Mouse (Mus musculus) lung, adult 10 weeks (tissue): ENCODE measurements around the gene 2200002J24Rik. TPM values are rescaled to one million over a fixed set of nuclear protein-coding genes. Genes with fewer than 3 reads are reported as not detected.

ENCODE experiments used
- polyA plus RNA-seq: library from polyadenylated mRNA; stranded (reverse); fragments of 350-450 nt; fragmentation: Illumina TruSeq; extraction: RNeasy Lipid Tissue Mini Kit (QIAGEN cat#74804); gene quantifications from one replicate; pipeline ENCODE4 v1.2.3, GENCODE M21; 2014; ENCODE audit warnings: low read depth, low replicate concordance; ENCODE audit not compliant: insufficient read depth

The 2200002J24Rik gene
- polyA plus RNA-seq: not detected

DNA sequence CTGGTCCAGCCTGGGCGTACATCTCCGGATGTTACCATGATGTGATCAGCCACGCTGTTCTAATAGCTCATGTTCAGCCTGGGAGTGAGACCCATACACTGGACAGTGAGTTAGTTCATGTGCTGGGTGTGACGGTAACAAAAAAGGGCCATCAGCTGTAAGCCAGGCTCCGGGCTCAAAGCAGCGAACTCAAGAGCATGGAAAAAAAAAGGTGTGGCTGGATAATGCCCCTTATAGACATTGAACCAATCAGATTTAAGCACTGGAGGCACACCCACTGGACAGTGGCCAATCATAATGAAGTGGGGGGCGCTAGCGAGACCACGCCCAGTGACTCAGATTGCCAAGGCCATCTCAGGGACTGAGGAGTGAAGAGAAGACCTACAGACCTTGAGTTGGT lies at the start of gene 2200002J24Rik:
Gene 2200002J24Rik, plus strand, starts transcription at position 338 of the 400 bp plus-strand sequence.

GRCm38 (mm10) chr7:30649591-30650540 lies 48.9 kb upstream of the 2200002J24Rik start, which contains the start of gene Rbm42:
TSS of gene Rbm42 (minus strand) at chr7:30650317.

GRCm38 (mm10) chr7:30664529-30665200 lies 34.1 kb upstream of the 2200002J24Rik start, which contains the start of gene Haus5:
TSS of gene Haus5 (minus strand) at chr7:30664994.

GRCm38 (mm10) chr7:30671480-30671879 lies 27.2 kb upstream of the 2200002J24Rik start, which contains the start of gene Pmis2:
TSS of gene Pmis2 (minus strand) at chr7:30671605.

GRCm38 (mm10) chr7:30711942-30712341 lies 13.2 kb downstream of the 2200002J24Rik start, which contains the start of gene Atp4a:
TSS of gene Atp4a (plus strand) at chr7:30712209.

GRCm38 (mm10) chr7:30729396-30730063 lies 30.8 kb downstream of the 2200002J24Rik start, which contains the start of gene Tmem147:
TSS of gene Tmem147 (minus strand) at chr7:30729540.

GRCm38 (mm10) chr7:30743617-30744016 lies 44.9 kb downstream of the 2200002J24Rik start, which contains the start of gene Gapdhs:
TSS of gene Gapdhs (minus strand) at chr7:30743681.

Other genes starting within 250 kb of the 2200002J24Rik start
- gene Kirrel2, start 241.2 kb upstream of the 2200002J24Rik start, polyA plus RNA-seq: not detected
- not detected for gene Nphs1, start 240.6 kb upstream of the 2200002J24Rik start, polyA plus RNA-seq
- gene Prodh2, start 205.3 kb upstream of the 2200002J24Rik start, polyA plus RNA-seq: not detected
- 1.8 TPM for gene Arhgap33, start 163.9 kb upstream of the 2200002J24Rik start, polyA plus RNA-seq
- gene Hspb6, start 146.7 kb upstream of the 2200002J24Rik start, polyA plus RNA-seq: 15.7 TPM
- gene Proser3, start 146.6 kb upstream of the 2200002J24Rik start, polyA plus RNA-seq: 3.8 TPM
- gene Lin37, start 139.1 kb upstream of the 2200002J24Rik start, polyA plus RNA-seq: 24.8 TPM
- gene U2af1l4, start 135.6 kb upstream of the 2200002J24Rik start, polyA plus RNA-seq: 48.6 TPM
- gene Gm49396, start 135.6 kb upstream of the 2200002J24Rik start, polyA plus RNA-seq: 3.4 TPM
- 190 TPM for gene Psenen, start 135.3 kb upstream of the 2200002J24Rik start, polyA plus RNA-seq
- 8.4 TPM for gene Igflr1, start 133.5 kb upstream of the 2200002J24Rik start, polyA plus RNA-seq
- gene Kmt2b, start 110.2 kb upstream of the 2200002J24Rik start, polyA plus RNA-seq: 8.2 TPM
- gene Zbtb32, start 100.0 kb upstream of the 2200002J24Rik start, polyA plus RNA-seq: 2.5 TPM
- 2.1 TPM for gene Upk1a, start 86.1 kb upstream of the 2200002J24Rik start, polyA plus RNA-seq
- gene Cox6b1, start 72.8 kb upstream of the 2200002J24Rik start, polyA plus RNA-seq: 694 TPM
- not detected for gene Etv2, start 63.1 kb upstream of the 2200002J24Rik start, polyA plus RNA-seq
- gene Rbm42, start 48.6 kb upstream of the 2200002J24Rik start, polyA plus RNA-seq: 62.6 TPM
- 7.4 TPM for gene Haus5, start 33.9 kb upstream of the 2200002J24Rik start, polyA plus RNA-seq
- not detected for gene Pmis2, start 27.3 kb upstream of the 2200002J24Rik start, polyA plus RNA-seq
- not detected for gene Atp4a, start 13.3 kb downstream of the 2200002J24Rik start, polyA plus RNA-seq
- 100 TPM for gene Tmem147, start 30.6 kb downstream of the 2200002J24Rik start, polyA plus RNA-seq
- not detected for gene Gapdhs, start 44.8 kb downstream of the 2200002J24Rik start, polyA plus RNA-seq
- 17.0 TPM for gene Sbsn, start 52.5 kb downstream of the 2200002J24Rik start, polyA plus RNA-seq
- 66.8 TPM for gene Dmkn, start 64.8 kb downstream of the 2200002J24Rik start, polyA plus RNA-seq
- gene Krtdap, start 89.0 kb downstream of the 2200002J24Rik start, polyA plus RNA-seq: not detected
- gene Ffar2, start 124.8 kb downstream of the 2200002J24Rik start, polyA plus RNA-seq: 1.6 TPM
- gene Ffar3, start 157.3 kb downstream of the 2200002J24Rik start, polyA plus RNA-seq: not detected
- gene Ffar1, start 162.6 kb downstream of the 2200002J24Rik start, polyA plus RNA-seq: 0.51 TPM
- gene Cd22, start 181.4 kb downstream of the 2200002J24Rik start, polyA plus RNA-seq: 9.9 TPM
- gene Mag, start 215.9 kb downstream of the 2200002J24Rik start, polyA plus RNA-seq: 1.6 TPM
- 0.86 TPM for gene Hamp2, start 225.8 kb downstream of the 2200002J24Rik start, polyA plus RNA-seq
- 32.5 TPM for gene Hamp, start 245.1 kb downstream of the 2200002J24Rik start, polyA plus RNA-seq